Mouse (Mus musculus): ENCODE results near the gene Stxbp4. TPM values are rescaled to one million over a fixed set of nuclear protein-coding genes. Genes with fewer than 3 reads are reported as not detected.

The Stxbp4 gene
- total and polyA plus RNA-seq, 3 experiments, result 3.7 to 5.6 (median 4.6) TPM

- Histone ChIP-seq H3K27ac (ENCODE audit: insufficient read depth, low read depth) (no peak overlapping the region), H3K79me2 (replicated peaks; ENCODE audit: control insufficient read depth, extremely low read depth, insufficient read depth, poor library complexity, severe bottlenecking) (no peaks in the 10 kb centered on the region), H3K9ac (ENCODE audit: insufficient read depth, low read depth) (no peak overlapping the region), H3K27me3 (replicated peaks) (no peaks in the 10 kb centered on the region), H3K9me3 (replicated peaks; ENCODE audit: low read length) (no peaks in the 10 kb centered on the region), H3K36me3 (replicated peaks in 1 of 2; ENCODE audit: control insufficient read depth in 1 of 2, insufficient read depth in 1 of 2, low read length in 1 of 2) (peaks cover 4 to 21% of the 10 kb centered on the region in 2 experiments), H3K4me2 (ENCODE audit: insufficient read depth, low read depth, poor library complexity, severe bottlenecking) (no peak overlapping the region), H3K4me3 (replicated peaks in 1 of 3; ENCODE audit: low read depth in 2 of 3, low read length in 2 of 3, poor library complexity in 1 of 3) (no peak overlapping the region), H3K4me1 (ENCODE audit: control insufficient read depth in 1 of 2, insufficient read depth in 2 of 2) (peaks cover 0 to 6% of the 10 kb centered on the region in 2 experiments; a peak in 1 of 4 replicates)
- no peak for DNase-seq (ENCODE audit: extremely low read depth)
- in situ Hi-C loops (cut with MboI; ENCODE audit: low pct_ligation_motif_present, low pct_unique_long_range_greater_than_20kb, low sequenced_read_pairs), result no loop called here
- TF ChIP-seq RAD21 (IDR thresholded peaks at IDR 0.05; ENCODE audit: low read depth, low read length), result no peak
- TF ChIP-seq ETS1 (conservative IDR thresholded peaks at IDR 0.05; ENCODE audit: low read depth, low read length), result no peak
- TF ChIP-seq ZMIZ1 (IDR thresholded peaks at IDR 0.05; ENCODE audit: low read depth, low read length), result no peak
- no peak for TF ChIP-seq JUND (conservative IDR thresholded peaks at IDR 0.05; ENCODE audit: low read depth, low read length)
- TF ChIP-seq IRF4 (IDR thresholded peaks at IDR 0.05; ENCODE audit: low read depth, low read length), result no peak
- dilution Hi-C loops (cut with MboI; ENCODE audit: extremely low pct_ligation_motif_present, extremely low pct_unique_long_range_greater_than_20kb, low sequenced_read_pairs), result no loop called here
Observed at GRCm38 (mm10) chr11:90577057-90577780, 60.7 kb downstream of the Stxbp4 start.

GRCm38 (mm10) chr11:90576282-90576972, 61.5 kb downstream of the Stxbp4 start:
- Histone ChIP-seq H3K4me3 (replicated peaks in 1 of 3; ENCODE audit: low read depth in 2 of 3, low read length in 2 of 3, poor library complexity in 1 of 3) (no peak overlapping the region), H3K9me3 (replicated peaks; ENCODE audit: low read length) (no peaks in the 10 kb centered on the region), H3K4me1 (ENCODE audit: control insufficient read depth in 1 of 2, insufficient read depth in 2 of 2) (peaks cover 0 to 6% of the 10 kb centered on the region in 2 experiments; a peak in 1 of 4 replicates), H3K27ac (ENCODE audit: insufficient read depth, low read depth) (no peak overlapping the region), H3K9ac (ENCODE audit: insufficient read depth, low read depth) (no peak overlapping the region), H3K4me2 (ENCODE audit: insufficient read depth, low read depth, poor library complexity, severe bottlenecking) (no peak overlapping the region), H3K36me3 (replicated peaks in 1 of 2; ENCODE audit: control insufficient read depth in 1 of 2, insufficient read depth in 1 of 2, low read length in 1 of 2) (peaks cover 4 to 21% of the 10 kb centered on the region in 2 experiments), H3K27me3 (replicated peaks) (no peaks in the 10 kb centered on the region), H3K79me2 (replicated peaks; ENCODE audit: control insufficient read depth, extremely low read depth, insufficient read depth, poor library complexity, severe bottlenecking) (no peaks in the 10 kb centered on the region)
- in situ Hi-C loops (cut with MboI; ENCODE audit: low pct_ligation_motif_present, low pct_unique_long_range_greater_than_20kb, low sequenced_read_pairs) (no loop called here), dilution Hi-C loops (cut with MboI; ENCODE audit: extremely low pct_ligation_motif_present, extremely low pct_unique_long_range_greater_than_20kb, low sequenced_read_pairs) (no loop called here)
- no peak for DNase-seq (ENCODE audit: extremely low read depth)
- TF ChIP-seq CHD2 (IDR thresholded peaks at IDR 0.05; ENCODE audit: low read length), result no peak
- 0 out of 2 replicates have a peak, but pooled peaks have one; percentile 25 for TF ChIP-seq MAFK (IDR thresholded peaks at IDR 0.05; ENCODE audit: insufficient replicate concordance, low read length)
- no peak for TF ChIP-seq ZMIZ1 (IDR thresholded peaks at IDR 0.05; ENCODE audit: low read depth, low read length)

GRCm38 (mm10) chr11:90575491-90576048, 62.3 kb downstream of the Stxbp4 start:
- no peaks in the 10 kb centered on the region for H3K79me2 ChIP-seq (replicated peaks; ENCODE audit: control insufficient read depth, extremely low read depth, insufficient read depth, poor library complexity, severe bottlenecking)
- H3K4me3 ChIP-seq (replicated peaks in 1 of 3; ENCODE audit: low read depth in 2 of 3, low read length in 2 of 3, poor library complexity in 1 of 3), result no peak overlapping the region
- H3K27me3 ChIP-seq (replicated peaks), result no peaks in the 10 kb centered on the region
- H3K4me1 ChIP-seq (ENCODE audit: control insufficient read depth in 1 of 2, insufficient read depth in 2 of 2), result peaks cover 0 to 6% of the 10 kb centered on the region in 2 experiments; a peak in 1 of 4 replicates
- H3K9me3 ChIP-seq (replicated peaks; ENCODE audit: low read length), result no peaks in the 10 kb centered on the region
- no peak for TF ChIP-seq ZKSCAN1 (IDR thresholded peaks at IDR 0.05; ENCODE audit: borderline replicate concordance, low read depth, low read length)
- no peak overlapping the region for H3K27ac ChIP-seq (ENCODE audit: insufficient read depth, low read depth)
- in situ Hi-C loops (cut with MboI; ENCODE audit: low pct_ligation_motif_present, low pct_unique_long_range_greater_than_20kb, low sequenced_read_pairs) (no loop called here), dilution Hi-C loops (cut with MboI; ENCODE audit: extremely low pct_ligation_motif_present, extremely low pct_unique_long_range_greater_than_20kb, low sequenced_read_pairs) (no loop called here)
- H3K36me3 ChIP-seq (replicated peaks in 1 of 2; ENCODE audit: control insufficient read depth in 1 of 2, insufficient read depth in 1 of 2, low read length in 1 of 2), result peaks cover 4 to 25% of the 10 kb centered on the region in 2 experiments
- no peak overlapping the region for H3K9ac ChIP-seq (ENCODE audit: insufficient read depth, low read depth)
- no peak overlapping the region for H3K4me2 ChIP-seq (ENCODE audit: insufficient read depth, low read depth, poor library complexity, severe bottlenecking)
- no peak for DNase-seq (ENCODE audit: extremely low read depth)

All from CH12.LX (cell line).